Mouse (Mus musculus) lung, adult 2 months (tissue): Measurements from ENCODE around the gene Ppm1l.

Experiments
- CTCF ChIP-seq: fragments of 200-500 bp; IDR thresholded peaks from 2 replicates; pipeline ENCODE4 v1.5.1; 2011; ENCODE audit warnings: mild to moderate bottlenecking, low read length, control low read depth; ENCODE audit not compliant: insufficient read depth
- POLR2A ChIP-seq: fragments of 200-500 bp; IDR thresholded peaks from 2 replicates; pipeline ENCODE4 v1.6.1; 2011; ENCODE audit warnings: low read depth, mild to moderate bottlenecking, control low read depth, low read length, borderline replicate concordance; ENCODE audit errors: extremely low read depth

DNA sequence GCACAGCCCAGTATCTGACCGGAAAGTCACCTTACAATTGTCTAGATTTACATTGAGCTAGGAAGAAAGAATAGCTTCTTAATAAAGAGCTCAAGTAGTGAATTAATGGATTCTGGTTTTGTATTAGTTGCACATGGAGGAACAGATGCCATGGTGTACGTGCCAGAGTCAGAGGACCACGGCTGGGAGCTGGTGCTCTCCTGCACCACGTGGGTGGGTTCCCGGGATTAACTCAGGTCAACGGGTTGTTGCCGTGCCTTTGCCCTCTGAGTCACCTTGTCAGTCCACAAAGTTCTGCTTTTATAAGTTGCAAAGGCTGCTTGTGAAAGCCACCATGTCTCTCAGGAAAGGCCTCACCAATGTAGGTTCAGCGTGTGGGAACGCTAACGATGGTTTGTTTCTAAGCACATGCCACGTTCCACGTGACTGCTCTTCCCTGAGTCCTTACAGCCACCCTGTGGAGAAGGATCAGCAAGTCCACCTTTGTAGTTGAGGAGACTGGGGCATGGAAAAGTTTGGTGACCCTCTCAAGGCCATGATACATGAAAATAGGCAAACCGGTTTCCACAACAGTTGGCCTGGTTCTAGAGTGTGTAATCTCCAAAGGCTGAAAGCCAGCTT, 199.2 kb downstream of the Ppm1l start:
- no peak for TF ChIP-seq CTCF
- no peak for TF ChIP-seq POLR2A
